Mouse (Mus musculus): ENCODE data around the gene Nr2c2.
A peak's percentile ranks its signal among the peaks of the same experiment; 100 is the strongest.
"Not testable (repeated sequence)": the region's sequence is repeated elsewhere in the genome, so short reads cannot be mapped to it uniquely, and the experiment has no call there.

Gene Nr2c2

DNA sequence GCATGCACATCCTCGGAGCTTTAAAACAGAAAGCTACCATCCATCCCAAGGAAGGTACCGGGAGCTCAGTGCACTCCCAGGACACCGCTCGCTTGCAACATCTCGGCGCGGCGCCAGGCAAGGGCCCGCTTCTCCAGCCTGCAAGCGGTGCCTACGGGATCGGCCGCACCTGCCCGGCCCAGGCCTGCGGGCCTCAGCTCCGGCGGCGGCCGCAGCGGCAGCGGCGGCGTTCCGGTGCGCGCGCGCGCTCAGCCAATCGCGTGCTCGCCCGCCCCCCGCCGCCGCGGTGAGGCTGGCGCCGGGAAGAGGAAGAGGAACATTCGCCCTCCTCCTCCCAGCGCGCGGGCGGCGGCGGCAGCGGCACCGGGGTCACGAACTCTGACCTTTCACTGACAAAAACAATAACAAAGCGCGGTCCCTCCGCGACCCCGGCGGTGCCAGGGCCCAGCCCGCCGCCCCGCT lies at the start of gene Nr2c2:
Gene Nr2c2, plus strand, starts transcription at position 261 of the 462 bp plus-strand sequence.
- DNase-seq (ENCODE audit: low spot score in 2 of 2), result peak; percentile 86 to 93

DNA sequence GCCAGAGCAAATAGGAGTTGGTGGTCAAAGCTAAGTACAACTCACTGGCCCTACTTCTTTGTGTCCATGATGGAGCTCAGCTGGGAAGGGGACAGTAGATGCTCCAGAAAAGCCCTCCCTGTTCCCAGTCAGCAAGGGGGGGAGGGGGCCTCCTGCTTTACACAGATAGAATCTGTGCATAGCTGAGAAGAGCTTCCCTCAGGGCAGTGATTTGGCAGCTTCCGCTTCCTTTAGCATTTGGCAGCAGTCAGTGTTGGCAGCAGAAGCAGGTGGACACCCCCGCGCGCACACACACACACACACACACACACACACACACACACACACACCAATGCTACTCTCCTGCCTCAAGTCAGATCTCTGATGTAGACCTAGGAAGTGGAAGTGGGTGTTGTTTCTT lies 49.1 kb upstream of the Nr2c2 start:
- no peak for DNase-seq (ENCODE audit: low spot score in 2 of 2)

DNA sequence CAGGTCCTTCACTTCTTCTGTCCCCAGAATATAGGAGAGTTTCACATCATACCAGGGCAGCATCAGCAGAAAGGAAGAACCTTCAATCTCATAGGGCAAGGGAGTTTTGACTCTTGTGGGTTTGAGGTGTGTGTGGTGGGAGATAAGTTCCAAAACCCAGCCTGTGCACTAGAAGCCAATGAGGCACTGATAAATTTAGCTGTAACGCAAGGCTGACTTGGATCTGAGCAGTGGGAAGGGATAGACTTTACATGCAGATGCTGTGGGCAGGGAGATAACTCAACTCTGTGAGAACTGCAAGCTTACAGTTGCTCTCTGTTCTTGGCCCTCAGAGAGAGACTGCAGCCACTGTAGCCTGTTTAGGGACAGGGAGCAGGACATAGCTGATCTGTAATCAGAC lies 48.3 kb upstream of the Nr2c2 start:
- DNase-seq (ENCODE audit: low spot score in 2 of 2), result no peak

DNA sequence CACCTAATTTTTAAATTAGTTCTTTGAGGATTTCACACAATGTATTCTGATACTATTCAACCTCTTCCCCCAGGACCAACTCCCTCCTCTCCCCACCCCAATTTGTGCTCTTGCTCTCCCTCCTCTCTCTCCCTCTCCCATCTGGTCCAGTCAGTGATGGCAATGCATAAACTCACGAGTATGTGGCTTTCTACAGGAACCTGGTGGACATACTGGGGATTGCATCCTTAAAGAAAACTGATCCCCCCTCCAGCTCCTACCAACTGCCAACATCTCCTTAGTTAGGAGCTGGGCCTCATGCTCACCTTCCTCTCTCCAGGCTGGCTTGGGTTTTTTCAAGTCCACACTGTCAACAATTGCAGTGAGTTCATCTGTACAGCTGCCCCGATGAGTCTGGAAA lies 33.4 kb upstream of the Nr2c2 start:
- DNase-seq (ENCODE audit: low spot score in 2 of 2), result no peak

DNA sequence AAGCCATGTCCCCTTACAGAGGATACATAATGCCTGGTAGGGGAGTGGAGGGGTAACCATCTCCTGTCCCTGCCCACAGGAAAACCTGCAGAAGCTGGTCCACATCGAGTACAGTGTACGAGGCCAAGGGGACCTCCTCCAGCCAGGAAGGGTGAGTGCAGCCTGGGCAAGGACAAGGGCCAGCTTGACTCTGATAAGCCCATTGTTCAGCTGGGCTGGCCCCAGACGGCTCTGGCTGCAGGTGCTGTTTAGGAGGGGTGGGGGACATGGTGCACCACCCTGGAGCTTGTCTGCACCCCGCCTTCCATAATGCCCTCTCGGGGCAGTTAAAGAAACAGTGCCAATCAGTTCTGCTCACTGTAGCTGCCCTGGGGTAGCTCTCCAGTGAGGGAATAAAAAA lies 29.5 kb upstream of the Nr2c2 start:
- DNase-seq (ENCODE audit: low spot score in 2 of 2), result no peak

DNA sequence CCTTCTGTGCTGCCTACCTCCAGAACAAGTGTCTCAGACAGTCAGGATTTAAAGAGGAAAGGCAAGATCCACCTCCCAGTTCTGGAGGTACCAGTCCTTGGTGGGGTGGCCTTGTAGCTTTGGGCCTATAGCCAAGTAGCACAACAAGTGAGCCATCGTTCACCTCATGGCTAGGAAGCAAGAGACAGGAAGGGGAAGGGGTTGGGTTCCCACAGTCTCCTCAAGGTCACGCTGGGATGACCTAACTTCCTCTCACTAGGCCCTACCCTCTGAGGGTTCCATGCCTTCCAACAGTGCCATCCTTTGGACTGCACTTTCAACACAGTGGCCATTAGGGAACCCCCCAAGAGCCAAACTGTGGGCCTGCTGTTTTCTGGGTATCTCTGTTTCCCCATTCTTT lies 27.7 kb upstream of the Nr2c2 start:
- no peak for DNase-seq (ENCODE audit: low spot score in 2 of 2)

DNA sequence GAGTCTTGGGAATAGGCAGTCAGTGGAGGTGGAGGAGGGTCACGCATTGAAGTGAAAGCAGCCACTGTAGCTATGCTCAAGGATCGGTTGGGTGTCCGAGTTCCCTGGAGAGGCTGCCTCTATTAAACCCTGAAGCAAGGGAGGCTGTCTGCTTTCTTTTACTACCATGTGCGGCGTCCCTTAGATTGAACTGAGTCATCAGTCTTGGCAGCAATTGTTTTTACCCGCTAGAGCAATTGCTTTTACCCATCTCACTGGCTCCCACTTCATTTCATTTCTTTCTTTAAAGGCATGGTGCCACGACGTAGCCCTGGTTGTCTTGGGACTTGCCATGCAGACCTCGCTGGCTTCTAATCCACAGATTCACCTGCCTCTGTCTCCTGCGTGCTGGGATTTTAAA lies 27.1 kb upstream of the Nr2c2 start:
- no peak for DNase-seq (ENCODE audit: low spot score in 2 of 2)

DNA sequence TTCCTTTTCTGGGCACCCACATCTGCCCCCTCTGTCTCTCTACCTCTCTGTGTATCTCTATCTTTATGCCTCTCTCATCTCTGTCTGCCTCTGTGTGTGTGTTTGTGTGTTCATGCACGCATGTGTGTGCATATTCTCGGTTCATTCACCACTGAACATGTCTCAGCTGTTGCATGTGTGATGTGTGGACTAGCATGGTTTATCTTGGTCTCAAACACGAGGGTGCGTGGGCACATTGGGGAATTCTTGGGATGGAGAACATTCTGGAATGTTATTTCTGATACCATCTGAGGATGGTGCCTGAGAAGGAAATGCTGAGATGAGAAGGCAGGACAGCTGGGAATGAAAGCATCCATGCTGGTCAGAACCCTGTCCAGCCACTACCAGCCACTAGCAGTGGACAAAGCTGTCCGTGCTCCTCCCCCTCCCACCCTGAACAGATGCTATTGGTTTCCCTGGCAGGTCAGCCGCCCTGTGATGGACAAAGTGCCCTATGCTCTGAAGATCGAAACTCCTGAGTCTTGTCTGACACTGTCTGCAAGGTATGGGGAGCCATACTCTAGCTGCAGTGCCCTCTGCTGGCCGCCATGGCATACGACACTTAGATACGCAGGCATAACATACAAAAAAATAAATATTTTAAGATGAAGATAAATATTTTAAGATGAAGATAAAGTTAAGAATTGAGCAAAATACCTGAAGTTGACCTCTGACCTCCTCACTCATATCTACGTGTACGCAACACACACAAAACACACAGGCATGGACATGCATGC lies 25.3 kb upstream of the Nr2c2 start:
- DNase-seq (ENCODE audit: low spot score in 2 of 2), result peak; percentile 37 to 77

DNA sequence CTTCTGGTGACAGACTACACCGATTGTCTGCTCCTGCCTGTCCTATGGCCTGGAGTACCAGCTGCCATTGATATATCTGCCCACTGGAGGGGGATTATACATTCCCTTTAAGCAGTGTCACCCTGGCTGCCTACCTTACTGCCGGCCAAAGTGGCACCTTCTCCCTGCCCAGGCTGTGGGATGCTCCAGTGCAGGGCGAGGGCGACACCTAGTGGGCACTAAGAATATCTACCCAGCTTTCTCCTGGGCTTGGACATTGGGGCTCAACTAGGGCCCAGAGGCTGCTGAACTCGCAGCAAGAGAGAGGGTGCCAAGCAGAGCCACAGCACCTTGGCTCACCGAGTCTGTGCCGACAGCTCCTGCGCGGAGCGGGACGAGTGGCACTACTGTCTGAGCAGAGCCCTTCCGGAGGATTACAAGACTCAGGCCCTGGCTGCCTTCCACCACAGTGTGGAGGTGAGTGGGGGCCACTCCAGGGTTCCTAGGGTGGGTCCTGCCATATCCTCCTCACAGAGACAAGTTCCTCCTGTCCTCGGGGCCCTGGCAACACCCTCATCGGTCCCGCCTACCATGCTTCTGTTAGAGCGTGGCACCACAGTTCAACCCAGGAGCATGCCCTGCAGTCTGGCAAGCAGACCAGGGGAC lies 23.9 kb upstream of the Nr2c2 start:
- peak; percentile 52 to 88 for DNase-seq (ENCODE audit: low spot score in 2 of 2)

DNA sequence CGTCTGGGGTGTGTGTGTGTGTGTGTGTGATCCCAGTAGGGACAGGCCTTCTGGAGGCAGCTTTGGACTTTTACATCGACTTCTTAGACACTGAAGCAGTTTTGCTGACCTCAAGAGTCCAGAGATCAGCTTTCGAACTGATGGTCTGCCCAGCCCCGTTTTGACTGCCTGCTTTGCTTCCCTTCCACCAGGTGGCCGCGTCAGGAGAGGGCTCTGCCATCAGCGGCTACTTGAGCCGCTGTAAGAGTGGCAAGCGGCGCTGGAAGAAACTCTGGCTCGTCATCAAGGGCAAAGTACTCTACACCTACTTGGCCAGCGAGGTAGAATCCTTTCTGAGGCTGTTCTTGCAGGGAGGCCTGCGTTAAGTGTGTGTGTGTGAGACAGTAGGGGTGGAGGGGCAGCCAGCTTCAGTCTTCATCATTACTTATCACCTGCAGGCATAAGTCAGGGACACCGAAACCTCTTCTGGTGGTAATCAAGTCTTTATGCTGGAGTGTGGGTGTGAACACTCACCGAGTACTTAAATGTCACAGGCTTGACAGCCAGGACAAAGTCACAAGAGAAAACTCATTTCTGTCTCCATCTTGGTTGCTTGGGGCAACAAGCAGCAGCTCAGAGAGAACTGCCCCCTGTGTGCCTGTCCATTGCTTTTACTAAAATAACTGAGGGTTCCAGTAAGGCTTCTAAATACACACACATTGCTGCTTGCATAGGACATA lies 19.9 kb upstream of the Nr2c2 start:
- no peak for DNase-seq (ENCODE audit: low spot score in 2 of 2)

DNA sequence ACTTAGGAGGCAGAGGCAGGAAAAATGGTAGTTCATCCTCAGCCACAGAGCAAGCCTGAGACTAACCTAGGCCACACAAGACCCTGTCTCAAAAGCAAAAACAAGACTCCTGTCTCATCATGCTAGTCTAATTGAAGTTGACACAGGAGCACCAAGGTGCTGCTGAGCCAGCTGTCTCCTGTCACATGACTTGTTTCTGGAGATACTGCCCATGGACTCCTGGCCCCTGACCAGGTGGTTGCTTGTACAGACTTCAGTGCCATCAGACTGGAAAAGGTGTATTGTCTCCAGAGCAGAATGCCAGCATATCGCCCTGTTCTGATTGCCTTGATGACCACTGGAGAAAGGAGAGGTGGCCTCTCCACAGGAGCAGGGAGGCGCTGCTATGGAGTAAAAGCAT lies 10.5 kb upstream of the Nr2c2 start:
- DNase-seq (ENCODE audit: low spot score in 2 of 2), result no peak

DNA sequence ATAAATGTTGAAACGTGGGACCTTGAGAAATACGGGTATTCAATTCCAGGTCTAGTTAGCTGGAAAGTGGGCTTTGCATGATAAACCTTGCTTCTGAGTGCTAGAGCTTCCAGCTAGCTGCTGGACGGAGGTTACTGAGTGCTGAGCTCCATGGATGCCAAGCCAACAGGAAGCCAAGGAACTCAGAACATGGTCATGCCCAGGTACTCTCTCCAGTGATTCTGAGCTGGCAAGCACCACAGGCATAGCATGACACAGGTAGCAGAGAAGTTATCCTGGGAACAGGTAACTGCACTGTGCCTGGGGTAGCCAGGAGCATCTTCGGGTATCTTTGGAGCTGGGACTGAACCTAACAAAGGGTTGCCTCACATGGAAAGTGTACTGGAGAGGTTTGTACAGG lies 8.4 kb upstream of the Nr2c2 start:
- DNase-seq (ENCODE audit: low spot score in 2 of 2), result no peak

DNA sequence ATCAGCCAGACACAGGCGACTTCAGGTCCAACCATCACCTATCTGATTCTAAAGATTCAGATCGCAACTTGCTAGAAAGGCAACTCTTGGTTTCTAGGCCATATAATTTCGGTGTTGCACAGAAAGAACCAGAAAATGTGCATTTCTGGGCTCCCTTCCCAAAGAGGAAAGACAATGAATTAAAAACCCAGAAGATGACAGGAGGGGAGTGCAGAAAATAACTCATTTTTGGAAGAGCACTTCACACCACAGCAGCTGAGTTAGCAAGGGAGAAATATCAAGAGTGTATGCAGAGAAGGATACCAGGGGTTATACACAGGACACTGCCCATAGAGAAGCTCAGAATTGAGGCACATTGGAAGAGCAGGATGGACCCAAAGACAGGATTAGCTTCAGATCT lies 6.3 kb upstream of the Nr2c2 start:
- no peak for DNase-seq (ENCODE audit: low spot score in 2 of 2)

DNA sequence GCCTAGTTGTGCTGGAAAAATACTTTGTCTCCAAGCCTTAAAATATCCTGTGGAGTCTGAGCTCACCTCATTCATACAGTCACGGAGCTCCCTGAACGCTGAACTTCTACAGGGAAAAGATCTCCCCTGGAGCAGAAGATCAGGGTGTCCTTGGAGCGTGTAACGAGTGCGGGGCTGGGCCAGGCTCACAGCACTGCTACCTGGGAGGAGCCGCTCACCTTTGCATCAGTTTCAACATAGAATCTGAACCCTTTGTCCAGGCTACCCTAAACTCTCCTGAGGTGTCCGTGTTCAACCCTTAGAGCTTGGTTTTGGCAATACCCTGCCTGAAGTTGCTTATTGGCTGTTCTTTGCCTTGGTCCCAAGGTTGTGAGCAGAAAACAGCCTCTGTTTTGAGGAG lies 2.0 kb upstream of the Nr2c2 start:
- not testable (repeated sequence) for DNase-seq (ENCODE audit: low spot score in 2 of 2)

DNA sequence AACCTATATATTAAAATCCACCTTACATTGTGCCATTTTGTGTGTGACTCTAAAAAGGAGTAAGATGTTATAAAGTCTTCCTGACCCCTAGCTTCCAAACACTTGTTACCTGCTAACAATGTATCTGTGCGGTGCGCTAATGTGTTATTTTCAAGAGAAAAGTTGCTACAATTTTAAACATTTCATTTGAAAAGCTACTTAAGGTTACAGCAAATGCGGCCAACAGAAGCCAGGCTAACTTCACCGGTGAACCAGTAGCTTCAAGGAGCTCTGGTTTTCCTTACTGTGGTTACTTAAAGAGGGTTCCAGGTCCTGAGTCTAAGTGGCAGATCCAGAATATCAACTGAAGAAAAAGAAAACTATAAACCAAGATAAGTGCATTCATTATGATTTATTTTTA lies 1.2 kb upstream of the Nr2c2 start:
- no peak for DNase-seq (ENCODE audit: low spot score in 2 of 2)

DNA sequence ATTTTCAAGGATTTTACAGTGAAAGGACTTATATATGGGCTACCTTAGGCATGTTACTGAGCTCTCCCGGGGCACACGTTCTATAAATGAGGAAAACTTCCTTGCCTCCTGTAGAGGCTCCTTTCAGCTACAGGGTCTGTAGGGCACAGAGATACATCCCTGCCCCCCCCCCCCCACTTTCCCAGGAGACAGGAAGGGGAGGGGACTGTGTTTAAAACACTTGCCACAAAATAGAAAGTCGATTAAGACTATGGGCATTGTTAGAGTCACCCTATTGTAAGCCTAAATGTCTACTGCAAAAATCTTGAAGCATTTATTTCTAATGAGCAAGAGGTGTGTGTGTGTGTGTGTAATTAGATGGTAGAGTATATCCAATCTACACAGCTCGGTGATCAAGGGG lies 693 bp upstream of the Nr2c2 start:
- no peak for DNase-seq (ENCODE audit: low spot score in 2 of 2)

DNA sequence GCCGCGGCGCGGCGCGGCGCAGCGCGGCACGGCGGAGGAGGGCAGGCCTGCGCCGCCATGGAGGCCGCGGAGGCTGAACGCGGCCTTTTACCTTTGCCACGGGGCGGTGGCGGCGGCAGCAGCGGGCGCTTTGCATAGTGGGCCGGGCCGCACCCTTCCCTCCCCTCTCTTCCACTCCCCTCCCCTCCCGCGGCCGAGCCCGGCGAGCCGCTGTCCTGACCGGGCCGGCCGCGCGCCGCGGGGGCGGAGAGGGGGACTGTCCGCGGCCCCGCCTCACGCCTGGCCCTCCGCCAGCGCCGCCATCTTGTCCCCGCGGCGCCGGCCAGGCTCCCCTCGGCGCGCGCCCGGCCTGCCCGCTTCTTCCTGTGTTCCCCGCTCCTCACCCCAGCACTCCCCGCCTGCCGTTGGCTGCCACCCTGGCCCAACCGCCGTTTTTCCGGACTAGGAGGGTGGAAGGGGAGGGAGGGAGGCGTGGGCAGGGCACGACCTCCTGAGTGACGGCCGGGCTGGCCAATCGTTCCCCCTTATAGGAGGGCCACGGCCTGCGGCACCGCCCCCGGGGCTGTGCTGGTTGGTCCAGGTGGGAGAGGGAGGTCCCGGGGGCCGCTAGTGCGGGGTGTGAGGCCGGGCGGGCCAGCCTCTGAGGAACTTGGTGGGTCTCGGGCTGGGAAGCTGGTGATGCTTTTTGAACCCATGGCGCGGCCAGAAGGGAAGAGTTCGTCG lies 738 bp downstream of the Nr2c2 start:
- DNase-seq (ENCODE audit: low spot score in 2 of 2), result peak; percentile 100

DNA sequence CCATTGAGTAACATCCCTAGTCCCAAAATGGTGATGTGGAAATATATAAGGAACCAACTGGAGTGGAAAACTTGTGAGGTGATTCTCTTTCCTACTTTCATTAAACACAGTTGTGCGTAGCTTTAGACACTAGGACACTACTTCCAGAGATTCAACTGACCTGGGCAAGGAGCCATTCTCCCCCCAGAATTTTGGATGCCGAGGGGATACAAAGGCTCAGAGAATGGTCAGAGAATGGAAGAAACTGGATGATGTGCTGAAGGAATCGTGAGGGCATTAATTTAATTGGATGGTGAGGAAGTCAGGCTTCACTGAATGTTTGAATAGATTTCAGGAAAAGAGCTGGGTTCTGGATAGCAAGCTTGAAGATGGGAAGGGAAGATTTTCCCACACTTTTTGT lies 1.5 kb downstream of the Nr2c2 start:
- DNase-seq (ENCODE audit: low spot score in 2 of 2), result no peak

DNA sequence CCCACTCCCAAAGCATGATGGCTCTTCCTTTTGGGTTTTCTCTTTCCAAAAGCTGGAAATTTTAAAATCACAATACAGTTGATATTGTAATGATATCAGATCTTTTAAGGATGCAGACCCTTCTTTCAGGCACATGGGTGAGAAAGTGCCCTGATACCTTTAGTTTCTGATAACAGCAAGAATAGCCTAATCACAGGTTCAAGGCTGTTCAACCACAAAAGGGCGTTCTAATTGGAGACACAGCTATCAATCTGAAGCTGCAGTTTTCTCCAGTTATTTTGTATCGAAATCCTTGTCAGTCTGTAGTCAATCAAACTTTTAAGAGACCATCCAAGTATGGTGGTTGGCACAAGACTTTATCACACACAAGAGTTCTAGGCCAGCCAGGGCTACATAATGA lies 2.7 kb downstream of the Nr2c2 start:
- no peak for DNase-seq (ENCODE audit: low spot score in 2 of 2)

DNA sequence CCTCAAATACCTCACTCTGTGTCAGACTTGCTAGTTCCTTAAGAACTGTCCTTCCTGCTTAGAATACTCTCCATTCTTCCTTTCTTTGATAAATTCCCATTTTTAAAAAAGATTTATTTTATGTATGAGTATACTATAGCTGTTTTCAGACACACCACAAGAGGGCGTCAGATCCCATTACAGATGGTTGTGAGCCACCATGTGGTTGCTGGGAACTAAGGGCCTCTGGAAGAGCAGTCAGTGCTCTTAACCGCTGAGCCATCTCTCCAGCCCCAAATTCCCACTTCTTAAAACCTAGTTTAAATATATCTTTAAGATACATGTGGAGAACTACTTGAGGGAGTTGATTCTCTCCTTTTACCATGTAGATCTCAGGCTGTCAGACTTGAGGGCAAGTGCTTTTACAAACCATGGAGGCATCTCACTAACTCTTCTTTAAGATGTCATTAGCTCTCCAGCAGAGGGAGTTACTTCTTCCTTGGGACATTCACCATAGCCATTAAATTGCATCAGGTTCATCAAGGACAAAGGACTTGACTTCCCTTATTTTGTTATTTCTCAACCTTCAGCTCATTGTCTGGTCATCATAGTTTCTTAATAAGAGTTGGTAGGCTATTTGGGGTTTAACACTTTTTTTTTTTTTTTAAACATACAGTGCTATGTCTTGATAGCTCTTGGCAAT lies 9.6 kb downstream of the Nr2c2 start:
- DNase-seq (ENCODE audit: low spot score in 2 of 2), result no peak

DNA sequence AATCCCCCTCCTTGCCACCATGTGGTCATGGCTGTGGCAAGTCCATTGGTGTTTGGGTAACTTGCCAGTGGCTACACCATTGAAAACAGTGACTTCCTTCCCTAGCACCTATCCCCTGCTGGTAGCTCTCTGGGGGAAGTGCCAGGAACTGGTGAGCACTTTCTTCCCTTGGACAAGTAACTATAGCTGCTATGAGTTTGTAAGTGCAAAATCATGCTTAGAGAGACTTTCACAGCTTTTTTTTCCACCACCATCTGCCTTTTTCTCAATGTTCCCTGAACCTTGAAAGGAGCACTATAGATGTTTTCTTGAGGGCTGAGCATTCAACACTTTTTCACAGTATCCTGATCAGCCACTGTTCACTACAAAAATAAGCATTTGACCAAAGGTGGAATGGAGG lies 33.4 kb downstream of the Nr2c2 start:
- DNase-seq (ENCODE audit: low spot score in 2 of 2), result no peak
